ENCODE assay signal across 24 mouse cellular contexts in the genomic region with DNA sequence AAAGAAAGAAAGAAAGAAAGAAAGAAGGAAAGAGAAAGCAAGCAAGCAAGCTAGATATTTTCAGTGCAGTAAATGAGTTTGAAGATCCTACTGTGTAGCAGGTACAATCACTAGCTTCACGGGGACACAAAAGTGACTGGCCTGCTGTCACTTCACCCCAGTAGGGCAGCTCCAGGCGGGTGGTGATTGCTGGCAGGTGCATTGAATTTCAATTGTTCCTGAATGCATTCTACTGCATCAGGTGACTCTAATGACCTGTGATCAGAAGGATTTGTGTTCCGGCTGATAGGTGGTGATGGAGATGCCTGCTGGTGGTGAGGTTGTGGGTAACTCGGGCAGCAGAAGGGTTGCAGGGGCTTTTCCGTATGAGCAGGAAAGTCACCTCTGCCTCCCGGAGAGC.
"Had no signal": no experiment of that assay in that cellular context is flagged by ENCODE, and none has a peak within 500 bp of the region (broad histone marks: within the 10 kb centered on the region; RNA-seq: fewer than 3 reads in every experiment).

No protein-coding gene starts in this region.

- H3K4me1 ChIP-seq: liver, embryonic 12.5 days; liver, embryonic 15.5 days; lung, embryonic 15.5 days; megakaryocyte, embryonic 14.5 days; neural tube, embryonic 12.5 days had no signal

- H3K9ac ChIP-seq: limb, embryonic 13.5 days; liver, embryonic 12.5 days; liver, embryonic 15.5 days; lung, embryonic 15.5 days; neural tube, embryonic 12.5 days; neural tube, embryonic 15.5 days had no signal

- ATAC-seq: liver, embryonic 12.5 days had no signal

- H3K36me3 ChIP-seq: limb, embryonic 10.5 days; limb, embryonic 13.5 days; liver, embryonic 12.5 days; liver, embryonic 15.5 days; lung, embryonic 15.5 days; midbrain, embryonic 10.5 days; neural tube, embryonic 12.5 days; neural tube, embryonic 15.5 days had no signal

- H3K27ac ChIP-seq: kidney, postnatal 0 days; limb, embryonic 10.5 days; limb, embryonic 13.5 days; liver, embryonic 12.5 days; liver, embryonic 15.5 days; lung, embryonic 15.5 days; midbrain, embryonic 10.5 days; neural tube, embryonic 12.5 days; neural tube, embryonic 15.5 days; stomach, postnatal 0 days had no signal

- H3K27me3 ChIP-seq: lung, embryonic 15.5 days; neural tube, embryonic 12.5 days; neural tube, embryonic 15.5 days had no signal

- H3K4me3 ChIP-seq: limb, embryonic 10.5 days; limb, embryonic 13.5 days; liver, embryonic 12.5 days; liver, embryonic 15.5 days; lung, embryonic 15.5 days; megakaryocyte, embryonic 14.5 days; midbrain, embryonic 10.5 days; neural tube, embryonic 12.5 days; neural tube, embryonic 15.5 days had no signal

- DNase-seq: kidney, postnatal 25 days; layer of hippocampus, adult 9-11 months; liver; lung, adult 18-20 months; lung, postnatal 10 days; lung, postnatal 36 days; midbrain, embryonic 14.5 days; right cerebral cortex, adult 18-20 months; right cerebral cortex, postnatal 14 days; right cerebral cortex, postnatal 4 days; thymus, adult 2 months; thymus, postnatal 14 days; thymus, postnatal 4 days had no signal
